Mouse (Mus musculus) limb, embryonic 11.5 days (tissue): ENCODE measurements around the gene Ntm. TPM values are rescaled to one million over a fixed set of nuclear protein-coding genes. Genes with fewer than 3 reads are reported as not detected.

Experiments used
- ATAC-seq: fragments of 200-750 bp; cut with Nextera tagmentation; 2 replicates; pipeline ENCODE4 v1.8.0; 2017; ENCODE audit warnings: low read depth; ENCODE audit not compliant: insufficient number of reproducible peaks, low FRiP score, low TSS enrichment
- DNase-seq: peaks from one replicate; pipeline ENCODE4 v3.0.0-alpha.2; 2015; ENCODE audit warnings: low spot score
- H3K27ac ChIP-seq: fragments of 300-500 bp; sonication (generic); replicated peaks from 2 replicates; pipeline ENCODE4 v1.5.1; 2014; ENCODE audit warnings: low read depth, mild to moderate bottlenecking, low read length
- H3K27me3 ChIP-seq: fragments of 300-500 bp; sonication (generic); 2 replicates; pipeline ENCODE4 v1.6.1; 2014; ENCODE audit warnings: mild to moderate bottlenecking, low read length, mixed read lengths; ENCODE audit not compliant: control insufficient read depth, insufficient read depth
- H3K36me3 ChIP-seq: fragments of 300-500 bp; sonication (generic); 2 replicates; pipeline ENCODE4 v1.6.1; 2014; ENCODE audit warnings: mild to moderate bottlenecking, low read length, moderate library complexity, mixed read lengths; ENCODE audit not compliant: control insufficient read depth, insufficient read depth
- H3K4me1 ChIP-seq: fragments of 300-500 bp; sonication (generic); 2 replicates; pipeline ENCODE4 v1.6.1; 2014; ENCODE audit warnings: low read length, mixed read lengths; ENCODE audit not compliant: control insufficient read depth, insufficient read depth
- H3K4me2 ChIP-seq: fragments of 300-500 bp; sonication (generic); 2 replicates; pipeline ENCODE4 v1.6.1; 2014; ENCODE audit warnings: low read depth, mild to moderate bottlenecking, moderate library complexity; ENCODE audit not compliant: severe bottlenecking
- H3K4me3 ChIP-seq: fragments of 300-500 bp; sonication (generic); 2 replicates; pipeline ENCODE4 v1.5.1; 2014; ENCODE audit warnings: low read depth, low read length
- H3K9ac ChIP-seq: fragments of 300-500 bp; sonication (generic); 2 replicates; pipeline ENCODE4 v1.6.1; 2014; ENCODE audit warnings: mild to moderate bottlenecking, low read length
- H3K9me3 ChIP-seq: fragments of 300-500 bp; sonication (generic); 2 replicates; pipeline ENCODE4 v1.6.1; 2016; ENCODE audit warnings: low read length; ENCODE audit not compliant: control insufficient read depth
- WGBS: fragments of 180-500 bp; shearing (Covaris S2); extraction: QIAGEN DNeasy Blood & Tissue Kit; methylation state at CpG from one replicate; pipeline ENCODE4 v1.1.7; 2014; 5-methylcytosine and 5-hydroxymethylcytosine counted together
- polyA plus RNA-seq: library from polyadenylated mRNA; unstranded; fragments of >200 nt; fragmentation: Nextera tagmentation; extraction: Ambion mirVana; gene quantifications from 2 replicates; pipeline ENCODE4 v1.2.1, GENCODE M21; 2014

Gene Ntm
- polyA plus RNA-seq, 1 experiment from 2014 or later = 16.2 TPM

DNA sequence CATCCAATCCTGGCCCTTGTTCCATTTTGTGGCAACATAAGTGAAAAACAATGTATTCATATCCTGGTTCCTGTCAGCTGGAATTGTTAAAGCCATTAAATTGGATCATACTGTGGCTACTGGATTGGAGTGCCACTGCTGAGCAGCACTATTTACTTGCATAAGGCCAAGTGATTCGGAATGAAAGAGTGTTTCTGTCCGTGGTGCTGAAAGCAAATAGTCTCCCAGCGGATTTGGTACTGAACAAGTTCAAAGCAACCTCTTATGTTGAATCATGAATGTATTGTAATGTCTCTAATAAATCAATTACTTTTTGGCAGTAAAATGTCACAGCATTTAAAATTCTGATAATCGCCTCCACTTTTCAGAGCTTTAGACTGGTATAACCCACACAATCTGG, 817.0 kb downstream of the Ntm start:
- Histone ChIP-seq H3K4me3 (no peak overlapping the region), H3K9ac (no peak overlapping the region), H3K36me3 (no peaks in the 10 kb centered on the region), H3K9me3 (no peaks in the 10 kb centered on the region), H3K4me2 (no peak overlapping the region), H3K4me1 (no peaks in the 10 kb centered on the region), H3K27me3 (no peaks in the 10 kb centered on the region), H3K27ac (no peak overlapping the region)
- DNase-seq = peak; percentile 81
- 20% methylated on average over 4 of the region's 4 CpGs for WGBS
- no peak for ATAC-seq

DNA sequence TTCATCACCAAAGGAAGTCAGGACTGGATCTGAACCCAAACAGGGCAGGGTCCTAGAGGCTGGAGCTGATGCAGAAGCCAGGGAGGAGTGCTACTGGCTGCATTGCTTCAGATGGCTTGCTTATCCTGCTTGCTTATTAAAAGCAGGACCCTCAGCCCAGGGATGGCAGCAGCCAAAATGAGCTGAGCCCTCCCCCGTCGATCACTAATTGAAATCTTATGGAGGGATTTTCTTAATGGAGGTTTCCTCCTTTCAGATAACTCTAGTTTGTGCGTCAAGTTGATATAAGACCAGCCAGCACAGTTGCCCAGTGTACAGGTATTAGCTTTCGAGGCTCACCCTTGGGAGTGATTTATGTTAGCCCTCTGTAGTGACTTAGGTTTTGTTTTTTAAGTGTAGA, 826.9 kb downstream of the Ntm start:
- Histone ChIP-seq H3K27me3 (no peaks in the 10 kb centered on the region), H3K9ac (no peak overlapping the region), H3K27ac (no peak overlapping the region), H3K4me1 (no peaks in the 10 kb centered on the region), H3K4me3 (no peak overlapping the region), H3K9me3 (no peaks in the 10 kb centered on the region), H3K36me3 (no peaks in the 10 kb centered on the region), H3K4me2 (no peak overlapping the region)
- DNase-seq (peak; percentile 45), ATAC-seq (no peak)
- 15% methylated on average over 4 of the region's 4 CpGs for WGBS

DNA sequence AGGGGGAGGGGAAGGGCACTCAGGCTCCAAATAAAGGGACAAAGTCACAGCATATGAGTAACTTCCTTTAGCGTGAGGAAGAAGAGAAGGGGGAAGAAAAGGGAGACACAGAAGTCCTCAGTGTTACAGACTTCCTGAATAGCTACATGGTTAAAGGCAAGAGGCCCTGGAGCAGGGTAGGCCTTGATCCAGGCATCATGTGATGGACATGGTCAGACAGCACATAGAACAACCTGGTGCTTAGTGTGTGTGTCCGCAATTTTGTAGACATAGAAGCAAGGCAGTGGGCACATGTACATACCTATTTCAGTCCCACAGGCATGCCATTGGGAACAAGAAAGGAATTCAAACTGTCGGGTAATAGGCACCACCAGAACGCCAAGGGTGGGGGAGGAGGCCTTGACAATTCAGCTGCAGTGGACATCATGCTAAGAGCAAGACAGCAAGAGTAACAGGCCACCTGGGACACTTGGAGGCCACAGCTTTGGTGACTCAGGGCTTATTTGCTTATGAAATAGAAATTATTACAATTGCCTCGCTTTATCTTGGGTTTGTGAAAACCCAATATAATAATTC, 832.1 kb downstream of the Ntm start:
- no peak for ATAC-seq
- no peaks in the 10 kb centered on the region for H3K9me3 ChIP-seq
- no peak overlapping the region for H3K9ac ChIP-seq
- 62% methylated on average over 5 of the region's 5 CpGs for WGBS
- H3K4me1 ChIP-seq = no peaks in the 10 kb centered on the region
- no peak overlapping the region for H3K27ac ChIP-seq
- no peak for DNase-seq
- H3K27me3 ChIP-seq = no peaks in the 10 kb centered on the region
- H3K4me2 ChIP-seq = no peak overlapping the region
- no peak overlapping the region for H3K4me3 ChIP-seq
- H3K36me3 ChIP-seq = no peaks in the 10 kb centered on the region

DNA sequence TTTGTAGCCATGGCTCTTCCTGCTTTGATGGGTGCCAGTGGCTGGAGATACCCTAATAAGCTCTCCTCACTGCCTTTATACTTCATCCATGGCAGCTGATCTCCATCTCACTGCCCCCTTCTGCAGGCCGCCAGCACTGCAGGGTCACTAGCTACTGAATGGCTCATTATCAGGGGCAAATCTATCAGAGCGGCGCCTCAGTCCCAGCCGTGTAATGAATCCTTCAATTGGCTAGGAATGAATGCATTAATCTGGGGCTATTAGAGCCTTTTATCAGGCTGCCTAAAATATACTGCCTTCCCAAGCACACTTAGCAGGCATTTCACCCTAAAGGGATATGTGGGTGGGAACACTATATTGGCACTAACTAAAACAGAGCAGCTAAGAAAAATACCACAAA, 832.6 kb downstream of the Ntm start:
- 33% methylated on average over 4 of the region's 4 CpGs for WGBS
- no peak overlapping the region for H3K4me2 ChIP-seq
- H3K9me3 ChIP-seq = no peaks in the 10 kb centered on the region
- no peak overlapping the region for H3K4me3 ChIP-seq
- H3K27me3 ChIP-seq = no peaks in the 10 kb centered on the region
- H3K9ac ChIP-seq = no peak overlapping the region
- no peak overlapping the region for H3K27ac ChIP-seq
- no peaks in the 10 kb centered on the region for H3K4me1 ChIP-seq
- H3K36me3 ChIP-seq = no peaks in the 10 kb centered on the region
- peak; percentile 31 for DNase-seq
- no peak for ATAC-seq

DNA sequence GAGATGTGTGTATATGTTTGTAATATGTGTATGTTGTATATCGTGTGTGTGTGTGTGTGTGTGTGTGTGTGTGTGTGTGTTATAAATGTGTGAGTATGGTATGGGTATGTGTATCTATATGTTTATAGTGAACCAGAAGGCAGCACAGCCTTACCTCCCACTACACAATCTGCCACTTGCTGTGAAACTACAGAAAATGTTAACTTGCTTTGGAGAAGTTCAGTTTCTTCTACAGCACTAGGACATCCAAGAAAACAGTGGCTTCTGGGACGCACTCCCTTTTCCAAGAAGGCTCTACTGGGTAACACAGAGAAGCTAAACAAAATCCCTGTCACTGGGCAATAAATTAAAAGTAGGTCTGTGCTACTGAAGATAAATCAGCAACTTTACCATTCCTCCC, 834.5 kb downstream of the Ntm start:
- Histone ChIP-seq H3K36me3 (no peaks in the 10 kb centered on the region), H3K4me2 (no peak overlapping the region), H3K4me1 (no peaks in the 10 kb centered on the region), H3K27ac (no peak overlapping the region), H3K4me3 (no peak overlapping the region), H3K27me3 (no peaks in the 10 kb centered on the region), H3K9ac (no peak overlapping the region), H3K9me3 (no peaks in the 10 kb centered on the region)
- 82% methylated on average over 2 of the region's 2 CpGs for WGBS
- ATAC-seq = no peak
- DNase-seq = no peak

DNA sequence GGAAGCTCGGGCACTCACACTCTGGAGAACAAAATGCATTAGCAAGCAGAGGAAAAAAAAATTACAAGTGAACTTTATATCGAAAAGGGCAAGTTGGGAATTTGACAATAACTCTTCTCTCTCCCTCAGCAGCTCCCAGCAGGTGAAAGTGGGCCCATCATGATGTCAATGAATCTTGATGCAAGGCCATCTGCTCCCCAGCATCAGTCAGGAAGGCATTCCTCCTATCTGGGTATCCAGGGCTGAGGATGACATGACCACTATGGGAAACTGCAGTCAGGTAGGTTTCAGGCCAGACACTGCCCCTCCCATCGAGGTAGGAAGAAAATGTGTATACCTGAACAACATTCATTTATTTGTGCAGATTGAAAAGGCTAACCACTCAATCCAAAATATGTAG, 838.5 kb downstream of the Ntm start:
- Histone ChIP-seq H3K9me3 (no peaks in the 10 kb centered on the region), H3K36me3 (no peaks in the 10 kb centered on the region), H3K4me2 (no peak overlapping the region), H3K27ac (no peak overlapping the region), H3K27me3 (no peaks in the 10 kb centered on the region), H3K4me3 (no peak overlapping the region), H3K9ac (no peak overlapping the region), H3K4me1 (no peaks in the 10 kb centered on the region)
- no peak for ATAC-seq
- DNase-seq = no peak
- 81% methylated on average over 3 of the region's 3 CpGs for WGBS

DNA sequence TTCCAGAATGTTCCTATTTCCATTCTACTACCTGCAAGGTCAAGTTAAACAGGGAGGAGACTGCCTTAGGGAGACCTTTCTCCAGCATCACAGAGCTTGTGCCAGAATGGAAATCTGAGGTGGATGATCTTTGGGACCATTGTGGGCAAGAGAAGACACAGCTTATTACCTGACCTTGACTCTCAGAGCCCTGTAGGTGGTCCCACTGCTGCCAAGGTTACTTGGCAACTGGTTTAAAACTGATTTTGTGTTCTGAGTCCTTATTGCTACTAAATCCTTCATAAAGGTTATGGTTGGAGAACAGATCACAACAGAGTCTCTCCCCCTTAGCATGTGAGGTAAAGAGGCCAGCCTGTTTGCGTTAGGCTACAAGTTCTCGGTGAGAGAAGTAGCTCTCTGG, 839.1 kb downstream of the Ntm start:
- Histone ChIP-seq H3K4me2 (no peak overlapping the region), H3K4me1 (no peaks in the 10 kb centered on the region), H3K9me3 (no peaks in the 10 kb centered on the region), H3K36me3 (no peaks in the 10 kb centered on the region), H3K27ac (no peak overlapping the region), H3K4me3 (no peak overlapping the region), H3K9ac (no peak overlapping the region), H3K27me3 (no peaks in the 10 kb centered on the region)
- 56% methylated on average over 2 of the region's 2 CpGs for WGBS
- ATAC-seq (no peak), DNase-seq (no peak)

DNA sequence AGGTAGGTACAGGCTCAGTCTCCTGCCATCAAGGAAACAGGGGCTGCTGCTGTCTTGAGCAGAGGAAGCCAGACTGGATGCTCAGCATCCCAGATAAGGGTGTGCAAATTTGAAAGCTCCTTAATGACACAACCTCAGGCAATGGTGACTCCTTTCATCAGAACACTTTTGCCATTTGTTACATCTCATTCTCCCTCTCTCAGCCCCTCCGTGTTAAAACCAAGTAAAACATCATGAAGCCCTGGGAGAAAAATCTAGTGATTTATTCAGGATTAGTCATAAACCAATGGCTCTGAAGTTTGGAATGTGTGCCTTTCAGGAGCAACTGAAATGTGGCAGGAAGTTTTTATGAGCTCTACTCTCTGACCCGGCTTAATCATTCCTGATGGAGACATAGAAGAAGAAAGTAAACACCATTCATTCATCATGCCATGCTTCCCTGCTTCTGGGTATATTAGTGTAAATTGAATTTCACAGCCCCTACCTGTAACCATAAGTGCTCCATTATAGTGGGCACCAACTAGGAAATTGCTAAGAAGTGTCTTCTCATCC, 845.3 kb downstream of the Ntm start:
- H3K9ac ChIP-seq = no peak overlapping the region
- no peaks in the 10 kb centered on the region for H3K4me1 ChIP-seq
- H3K27me3 ChIP-seq = no peaks in the 10 kb centered on the region
- no peaks in the 10 kb centered on the region for H3K36me3 ChIP-seq
- H3K9me3 ChIP-seq = no peaks in the 10 kb centered on the region
- DNase-seq (no peak), ATAC-seq (no peak)
- WGBS = 15% methylated on average over 2 of the region's 2 CpGs
- H3K4me3 ChIP-seq = no peak overlapping the region
- H3K4me2 ChIP-seq = no peak overlapping the region
- H3K27ac ChIP-seq = no peak overlapping the region

DNA sequence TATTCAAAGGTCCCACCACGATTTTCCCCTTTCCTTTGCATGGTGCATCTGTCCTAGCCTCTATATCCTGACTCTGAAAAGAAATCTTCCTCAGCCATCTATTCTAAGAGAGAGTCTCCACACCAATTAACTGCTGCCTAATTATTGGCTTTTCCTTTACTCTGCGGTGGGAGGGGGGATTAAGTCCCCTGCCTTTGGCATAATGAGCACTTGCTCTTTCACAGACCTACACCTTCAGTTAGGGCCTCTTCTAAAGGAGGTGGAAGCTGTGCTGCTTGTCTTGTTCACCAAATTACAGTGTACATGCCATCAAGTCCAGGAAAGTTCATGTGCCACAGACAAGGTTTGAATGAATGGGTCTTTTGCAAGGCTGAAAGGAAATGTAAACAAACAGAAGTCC, 847.6 kb downstream of the Ntm start:
- 51% methylated on average over 2 of the region's 2 CpGs for WGBS
- Histone ChIP-seq H3K4me1 (no peaks in the 10 kb centered on the region), H3K27ac (no peak overlapping the region), H3K4me2 (no peak overlapping the region), H3K9ac (no peak overlapping the region), H3K4me3 (no peak overlapping the region), H3K9me3 (no peaks in the 10 kb centered on the region), H3K36me3 (no peaks in the 10 kb centered on the region), H3K27me3 (no peaks in the 10 kb centered on the region)
- DNase-seq = no peak
- no peak for ATAC-seq
